Mouse (Mus musculus) hindbrain, embryonic 11.5 days (tissue): Measurements from ENCODE around the gene Tmem50b. TPM values are rescaled to one million over a fixed set of nuclear protein-coding genes. Genes with fewer than 3 reads are reported as not detected.
A peak's percentile ranks its signal among the peaks of the same experiment; 100 is the strongest.

Source experiments
- ATAC-seq: fragments of 200-750 bp; cut with Nextera tagmentation; 2 replicates; pipeline ENCODE4 v1.8.0; 2017; ENCODE audit warnings: mild to moderate bottlenecking, moderate TSS enrichment, moderate library complexity; ENCODE audit not compliant: low FRiP score
- DNase-seq: peaks from one replicate; pipeline ENCODE4 v3.0.0-alpha.2; 2015; ENCODE audit warnings: low spot score
- H3K27ac ChIP-seq: fragments of 300-500 bp; sonication (generic); 2 replicates; pipeline ENCODE4 v1.5.1; 2014; ENCODE audit warnings: mild to moderate bottlenecking, low read depth, low read length
- H3K27me3 ChIP-seq: fragments of 300-500 bp; sonication (generic); 2 replicates; pipeline ENCODE4 v1.6.1; 2014; ENCODE audit warnings: mild to moderate bottlenecking, low read length, moderate library complexity, mixed read lengths; ENCODE audit not compliant: control insufficient read depth, insufficient read depth
- H3K36me3 ChIP-seq: fragments of 300-500 bp; sonication (generic); 2 replicates; pipeline ENCODE4 v1.6.1; 2014; ENCODE audit warnings: mild to moderate bottlenecking, low read length, moderate library complexity, mixed read lengths; ENCODE audit not compliant: control insufficient read depth, insufficient read depth
- H3K4me1 ChIP-seq: fragments of 300-500 bp; sonication (generic); replicated peaks from 2 replicates; pipeline ENCODE4 v1.6.1; 2014; ENCODE audit warnings: low read length, mixed read lengths; ENCODE audit not compliant: control insufficient read depth, insufficient read depth
- H3K4me2 ChIP-seq: fragments of 300-500 bp; sonication (generic); replicated peaks from 2 replicates; pipeline ENCODE4 v1.6.1; 2014; ENCODE audit warnings: mild to moderate bottlenecking, low read depth, low read length
- H3K4me3 ChIP-seq: fragments of 300-500 bp; sonication (generic); 2 replicates; pipeline ENCODE4 v1.5.1; 2014; ENCODE audit warnings: low read depth, low read length
- H3K9ac ChIP-seq: fragments of 300-500 bp; sonication (generic); 2 replicates; pipeline ENCODE4 v1.6.1; 2014; ENCODE audit warnings: low read depth, low read length
- H3K9me3 ChIP-seq: fragments of 300-500 bp; sonication (generic); 2 replicates; pipeline ENCODE4 v1.6.1; 2016; ENCODE audit warnings: low read length; ENCODE audit not compliant: control insufficient read depth
- WGBS: fragments of 180-500 bp; shearing (Covaris S2); extraction: QIAGEN DNeasy Blood & Tissue Kit; methylation state at CpG from one replicate; pipeline ENCODE4 v1.1.7; 2014; 5-methylcytosine and 5-hydroxymethylcytosine counted together
- polyA plus RNA-seq: library from polyadenylated mRNA; unstranded; fragments of >200 nt; fragmentation: Nextera tagmentation; extraction: Ambion mirVana; gene quantifications from 2 replicates; pipeline ENCODE4 v1.2.1, GENCODE M21; 2014

The Tmem50b gene
- polyA plus RNA-seq, 1 experiment from 2014 or later = 55.9 TPM

- ATAC-seq (no peak), DNase-seq (no peak)
- Histone ChIP-seq H3K4me3 (no peak overlapping the region), H3K9ac (no peak overlapping the region), H3K27ac (no peak overlapping the region), H3K4me2 (no peak overlapping the region), H3K27me3 (no peaks in the 10 kb centered on the region), H3K9me3 (no peaks in the 10 kb centered on the region), H3K4me1 (no peaks in the 10 kb centered on the region), H3K36me3 (no peaks in the 10 kb centered on the region)
- 58% methylated on average over 6 of the region's 6 CpGs for WGBS
These were observed 9.7 kb downstream of the Tmem50b start for GRCm38 (mm10) chr16:91587730-91588453.

GRCm38 (mm10) chr16:91586244-91586643 lies 11.4 kb downstream of the Tmem50b start:
- no peak for ATAC-seq

GRCm38 (mm10) chr16:91585617-91586016 lies 12.0 kb downstream of the Tmem50b start:
- WGBS = 92% methylated on average over 5 of the region's 5 CpGs
- Histone ChIP-seq H3K27me3 (no peaks in the 10 kb centered on the region), H3K4me3 (no peak overlapping the region), H3K27ac (no peak overlapping the region), H3K4me2 (no peak overlapping the region), H3K4me1 (no peaks in the 10 kb centered on the region), H3K9me3 (no peaks in the 10 kb centered on the region), H3K36me3 (no peaks in the 10 kb centered on the region), H3K9ac (no peak overlapping the region)
- no peak for DNase-seq
- ATAC-seq = no peak

More at GRCm38 (mm10) chr16:91586244-91586643, 11.4 kb downstream of the Tmem50b start:
- Histone ChIP-seq H3K4me1 (no peaks in the 10 kb centered on the region), H3K36me3 (no peaks in the 10 kb centered on the region), H3K9ac (no peak overlapping the region), H3K27ac (no peak overlapping the region), H3K27me3 (no peaks in the 10 kb centered on the region), H3K4me2 (no peak overlapping the region), H3K4me3 (no peak overlapping the region), H3K9me3 (no peaks in the 10 kb centered on the region)
- DNase-seq = no peak
- WGBS = 92% methylated on average over 6 of the region's 6 CpGs

- Histone ChIP-seq H3K4me2 (no peak overlapping the region), H3K27ac (no peak overlapping the region), H3K9me3 (no peaks in the 10 kb centered on the region), H3K9ac (no peak overlapping the region), H3K4me3 (no peak overlapping the region), H3K4me1 (no peaks in the 10 kb centered on the region), H3K36me3 (no peaks in the 10 kb centered on the region), H3K27me3 (no peaks in the 10 kb centered on the region)
- WGBS = 83% methylated on average over 2 of the region's 2 CpGs
- no peak for ATAC-seq
- DNase-seq = peak; percentile 59
These were observed 15.3 kb downstream of the Tmem50b start for GRCm38 (mm10) chr16:91582307-91582706.

GRCm38 (mm10) chr16:91578980-91579720 lies 18.4 kb downstream of the Tmem50b start:
- WGBS = 86% methylated on average over 14 of the region's 14 CpGs
- Histone ChIP-seq H3K4me2 (no peak overlapping the region), H3K4me1 (no peaks in the 10 kb centered on the region), H3K36me3 (no peaks in the 10 kb centered on the region), H3K27ac (no peak overlapping the region), H3K9ac (no peak overlapping the region), H3K4me3 (no peak overlapping the region), H3K27me3 (no peaks in the 10 kb centered on the region), H3K9me3 (no peaks in the 10 kb centered on the region)
- DNase-seq (no peak), ATAC-seq (no peak)

- no peaks in the 10 kb centered on the region for H3K27me3 ChIP-seq
- H3K9ac ChIP-seq = no peak overlapping the region
- no peaks in the 10 kb centered on the region for H3K4me1 ChIP-seq
- H3K4me2 ChIP-seq = no peak overlapping the region
- ATAC-seq (no peak), DNase-seq (no peak)
- WGBS = 83% methylated on average over 13 of the region's 13 CpGs
- H3K4me3 ChIP-seq = no peak overlapping the region
- no peaks in the 10 kb centered on the region for H3K9me3 ChIP-seq
- H3K36me3 ChIP-seq = no peaks in the 10 kb centered on the region
- H3K27ac ChIP-seq = no peak overlapping the region
These were observed 22.4 kb downstream of the Tmem50b start for GRCm38 (mm10) chr16:91575151-91575550.

- Histone ChIP-seq H3K27me3 (no peaks in the 10 kb centered on the region), H3K9ac (no peak overlapping the region), H3K4me3 (no peak overlapping the region), H3K27ac (no peak overlapping the region), H3K4me1 (no peaks in the 10 kb centered on the region), H3K4me2 (no peak overlapping the region), H3K9me3 (no peaks in the 10 kb centered on the region), H3K36me3 (no peaks in the 10 kb centered on the region)
- no peak for DNase-seq
- WGBS = 72% methylated on average over 3 of the region's 3 CpGs
- ATAC-seq = no peak
These were observed 26.5 kb downstream of the Tmem50b start for GRCm38 (mm10) chr16:91571105-91571504.

GRCm38 (mm10) chr16:91568960-91569359 lies 28.6 kb downstream of the Tmem50b start:
- no peak for ATAC-seq
- Histone ChIP-seq H3K4me3 (no peak overlapping the region), H3K9ac (no peak overlapping the region), H3K4me1 (no peaks in the 10 kb centered on the region), H3K27ac (no peak overlapping the region), H3K9me3 (no peaks in the 10 kb centered on the region), H3K27me3 (no peaks in the 10 kb centered on the region), H3K36me3 (no peaks in the 10 kb centered on the region), H3K4me2 (no peak overlapping the region)
- DNase-seq = no peak
- WGBS = 90% methylated on average over 10 of the region's 10 CpGs

GRCm38 (mm10) chr16:91566002-91566401 lies 31.6 kb downstream of the Tmem50b start:
- Histone ChIP-seq H3K4me3 (no peak overlapping the region), H3K9ac (no peak overlapping the region), H3K27ac (no peak overlapping the region), H3K4me1 (no peaks in the 10 kb centered on the region), H3K9me3 (no peaks in the 10 kb centered on the region), H3K4me2 (no peak overlapping the region), H3K36me3 (no peaks in the 10 kb centered on the region), H3K27me3 (no peaks in the 10 kb centered on the region)
- ATAC-seq (no peak), DNase-seq (no peak)
- WGBS = 93% methylated on average over 7 of the region's 7 CpGs
